Mouse (Mus musculus) retina, postnatal 7 days (tissue): Measurements from ENCODE around the gene Iscu.
"Not testable (repeated sequence)": the region's sequence is repeated elsewhere in the genome, so short reads cannot be mapped to it uniquely, and the experiment has no call there.

Experiments used
- DNase-seq: peaks from one replicate; pipeline ENCODE4 v3.0.0-alpha.2; 2012; ENCODE audit warnings: low read depth, low spot score

The Iscu gene

GRCm38 (mm10) chr5:113755347-113756030, 17.1 kb upstream of the Iscu start:
- no peak for DNase-seq

- DNase-seq, result no peak
These were observed 11.0 kb upstream of the Iscu start for GRCm38 (mm10) chr5:113761585-113761984.

GRCm38 (mm10) chr5:113764426-113764825, 8.1 kb upstream of the Iscu start:
- DNase-seq, result no peak

- no peak for DNase-seq
These were observed 6.7 kb upstream of the Iscu start for GRCm38 (mm10) chr5:113765641-113766526.

- no peak for DNase-seq
These were observed 3.7 kb upstream of the Iscu start for GRCm38 (mm10) chr5:113768806-113769205.

GRCm38 (mm10) chr5:113771213-113772162, 1.1 kb upstream of the Iscu start:
- DNase-seq, result peak; percentile 86

GRCm38 (mm10) chr5:113772905-113773519, 464 bp downstream of the Iscu start:
- DNase-seq, result peak; percentile 8

GRCm38 (mm10) chr5:113773664-113774063, 1.1 kb downstream of the Iscu start:
- peak; percentile 48 for DNase-seq

GRCm38 (mm10) chr5:113775585-113775984, 3.0 kb downstream of the Iscu start:
- no peak for DNase-seq

GRCm38 (mm10) chr5:113776128-113776895, 3.8 kb downstream of the Iscu start:
- DNase-seq, result no peak

GRCm38 (mm10) chr5:113776896-113777226, 4.3 kb downstream of the Iscu start:
- no peak for DNase-seq

GRCm38 (mm10) chr5:113777728-113778127, 5.2 kb downstream of the Iscu start:
- not testable (repeated sequence) for DNase-seq

GRCm38 (mm10) chr5:113779569-113779968, 7.0 kb downstream of the Iscu start:
- no peak for DNase-seq

- no peak for DNase-seq
These were observed 7.7 kb downstream of the Iscu start for GRCm38 (mm10) chr5:113780082-113780752.

- no peak for DNase-seq
These were observed 8.2 kb downstream of the Iscu start for GRCm38 (mm10) chr5:113780763-113781162.

- DNase-seq, result no peak
These were observed 8.7 kb downstream of the Iscu start for GRCm38 (mm10) chr5:113781254-113781653.

- no peak for DNase-seq
These were observed 9.3 kb downstream of the Iscu start for GRCm38 (mm10) chr5:113781875-113782274.

GRCm38 (mm10) chr5:113782624-113783023, 10.1 kb downstream of the Iscu start:
- no peak for DNase-seq

GRCm38 (mm10) chr5:113783581-113784001, 11.0 kb downstream of the Iscu start:
- DNase-seq, result no peak

GRCm38 (mm10) chr5:113784104-113784503, 11.6 kb downstream of the Iscu start:
- not testable (repeated sequence) for DNase-seq
